Mouse (Mus musculus) intestine, embryonic 16.5 days (tissue): ENCODE results near the gene Dgkh. TPM values are rescaled to one million over a fixed set of nuclear protein-coding genes. Genes with fewer than 3 reads are reported as not detected.

ENCODE experiments used
- ATAC-seq: fragments of 200-750 bp; cut with Nextera tagmentation; 2 replicates; pipeline ENCODE4 v1.8.0; 2017; ENCODE audit warnings: moderate TSS enrichment, moderate library complexity
- H3K27ac ChIP-seq: fragments of 300-500 bp; sonication (generic); 2 replicates; pipeline ENCODE4 v1.5.1; 2014; ENCODE audit warnings: mild to moderate bottlenecking, low read length
- H3K27me3 ChIP-seq: fragments of 300-500 bp; sonication (generic); replicated peaks from 2 replicates; pipeline ENCODE4 v1.6.1; 2014; ENCODE audit warnings: low read length, control low read depth, mixed read lengths; ENCODE audit not compliant: control insufficient read depth, insufficient read depth
- H3K36me3 ChIP-seq: fragments of 300-500 bp; sonication (generic); 2 replicates; pipeline ENCODE4 v1.6.1; 2014; ENCODE audit warnings: low read length, control low read depth; ENCODE audit not compliant: control insufficient read depth, insufficient read depth
- H3K4me1 ChIP-seq: fragments of 300-500 bp; sonication (generic); 2 replicates; pipeline ENCODE4 v1.6.1; 2014; ENCODE audit warnings: low read length, control low read depth, mixed read lengths; ENCODE audit not compliant: control insufficient read depth, insufficient read depth
- H3K4me2 ChIP-seq: fragments of 300-500 bp; sonication (generic); 2 replicates; pipeline ENCODE4 v1.6.1; 2014; ENCODE audit warnings: low read depth, low read length, control low read depth
- H3K4me3 ChIP-seq: fragments of 300-500 bp; sonication (generic); 2 replicates; pipeline ENCODE4 v1.5.1; 2014; ENCODE audit warnings: mild to moderate bottlenecking, low read length
- H3K9ac ChIP-seq: fragments of 300-500 bp; sonication (generic); 2 replicates; pipeline ENCODE4 v1.6.1; 2014; ENCODE audit warnings: low read depth, low read length
- H3K9me3 ChIP-seq: fragments of 300-500 bp; sonication (generic); 2 replicates; pipeline ENCODE4 v1.6.1; 2016; ENCODE audit warnings: low read length, control low read depth; ENCODE audit not compliant: control insufficient read depth
- WGBS: fragments of 180-500 bp; shearing (Covaris S2); extraction: QIAGEN DNeasy Blood & Tissue Kit; methylation state at CpG from one replicate; pipeline ENCODE4 v1.1.7; 2014; 5-methylcytosine and 5-hydroxymethylcytosine counted together
- polyA plus RNA-seq: library from polyadenylated mRNA; unstranded; fragments of >200 nt; fragmentation: Nextera tagmentation; extraction: Ambion mirVana; gene quantifications from 2 replicates; pipeline ENCODE4 v1.2.1, GENCODE M21; 2015

Gene Dgkh
- polyA plus RNA-seq, 1 experiment from 2014 or later, result 0.68 TPM

DNA sequence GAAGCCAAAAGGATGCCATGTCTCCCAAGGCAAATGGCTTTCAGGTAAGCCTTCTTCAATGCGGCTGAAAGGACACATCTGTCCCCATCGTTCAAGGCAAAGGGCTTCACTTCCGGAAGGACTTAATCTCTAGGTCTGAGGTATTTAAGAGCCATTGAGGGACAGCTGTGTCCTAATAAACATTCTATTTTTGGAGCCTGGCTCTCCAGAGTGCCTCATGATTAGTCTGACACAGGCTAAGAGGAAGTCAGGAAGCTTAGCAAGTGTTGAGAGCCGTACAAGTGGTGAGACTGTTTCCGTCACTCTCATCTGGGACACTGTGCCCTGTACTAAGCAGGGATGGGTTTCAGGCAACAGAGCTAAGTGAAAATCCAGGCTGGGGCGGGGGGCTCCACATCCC lies 183.8 kb downstream of the Dgkh start:
- Histone ChIP-seq H3K9ac (no peak overlapping the region), H3K4me2 (no peak overlapping the region), H3K27me3 (no peaks in the 10 kb centered on the region), H3K4me3 (no peak overlapping the region), H3K4me1 (no peaks in the 10 kb centered on the region), H3K27ac (0 out of 2 replicates have a peak overlapping the region, but pooled peaks have one; percentile 27), H3K36me3 (no peaks in the 10 kb centered on the region), H3K9me3 (no peaks in the 10 kb centered on the region)
- no peak; the same call in 1 of the 2 replicates for ATAC-seq
- 59% methylated on average over 6 of the region's 6 CpGs for WGBS

DNA sequence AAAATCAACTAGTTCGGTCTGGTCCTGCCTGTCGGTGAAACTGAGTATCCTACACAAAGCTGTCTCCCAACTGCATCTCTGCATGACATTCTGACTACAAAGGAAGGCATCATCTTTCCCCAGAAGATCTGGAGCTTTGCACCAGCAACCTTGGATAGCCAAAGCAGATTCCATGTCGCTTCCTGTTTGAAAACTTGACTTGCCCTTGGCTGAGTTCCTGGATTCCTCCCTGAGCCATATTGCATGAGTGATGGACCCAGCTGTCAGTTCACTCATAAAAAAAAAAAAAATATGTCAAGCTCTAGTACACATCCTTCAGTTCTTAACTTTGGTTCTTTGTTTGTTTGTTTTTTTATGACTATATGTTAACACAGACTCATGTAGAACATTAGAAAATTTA lies 191.3 kb downstream of the Dgkh start:
- no peaks in the 10 kb centered on the region for H3K27me3 ChIP-seq
- no peak for ATAC-seq
- 61% methylated on average over 3 of the region's 3 CpGs for WGBS
- no peak overlapping the region for H3K9ac ChIP-seq
- no peak overlapping the region for H3K4me3 ChIP-seq
- H3K9me3 ChIP-seq, result no peaks in the 10 kb centered on the region
- no peak overlapping the region for H3K27ac ChIP-seq
- H3K4me1 ChIP-seq, result peaks cover 3% of the 10 kb centered on the region; the same call in 1 of the 2 replicates
- H3K4me2 ChIP-seq, result no peak overlapping the region
- no peaks in the 10 kb centered on the region for H3K36me3 ChIP-seq

DNA sequence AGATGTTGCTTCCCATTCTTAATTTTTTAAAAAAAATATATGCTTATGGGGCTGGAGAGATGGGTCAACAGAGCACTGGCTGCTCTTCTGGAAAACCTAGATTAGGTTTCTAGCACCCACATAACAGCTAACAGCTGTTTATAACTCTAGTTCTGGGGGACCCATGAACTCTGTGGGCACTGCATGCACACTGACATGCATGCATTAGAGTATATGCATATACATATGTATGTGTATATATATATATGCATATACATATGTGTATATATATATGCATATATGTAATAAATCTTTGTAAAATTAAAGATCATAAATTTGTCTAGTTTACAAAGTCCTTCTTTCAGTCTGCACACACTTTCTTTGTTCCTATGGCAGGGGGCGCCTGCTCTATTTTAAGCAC lies 192.8 kb downstream of the Dgkh start:
- WGBS, result 96% methylated on average over 1 of the region's 1 CpGs
- Histone ChIP-seq H3K27me3 (no peaks in the 10 kb centered on the region), H3K27ac (no peak overlapping the region), H3K4me1 (peaks cover 9% of the 10 kb centered on the region), H3K4me2 (no peak overlapping the region), H3K36me3 (no peaks in the 10 kb centered on the region), H3K9me3 (no peaks in the 10 kb centered on the region), H3K9ac (no peak overlapping the region), H3K4me3 (no peak overlapping the region)
- ATAC-seq, result no peak

DNA sequence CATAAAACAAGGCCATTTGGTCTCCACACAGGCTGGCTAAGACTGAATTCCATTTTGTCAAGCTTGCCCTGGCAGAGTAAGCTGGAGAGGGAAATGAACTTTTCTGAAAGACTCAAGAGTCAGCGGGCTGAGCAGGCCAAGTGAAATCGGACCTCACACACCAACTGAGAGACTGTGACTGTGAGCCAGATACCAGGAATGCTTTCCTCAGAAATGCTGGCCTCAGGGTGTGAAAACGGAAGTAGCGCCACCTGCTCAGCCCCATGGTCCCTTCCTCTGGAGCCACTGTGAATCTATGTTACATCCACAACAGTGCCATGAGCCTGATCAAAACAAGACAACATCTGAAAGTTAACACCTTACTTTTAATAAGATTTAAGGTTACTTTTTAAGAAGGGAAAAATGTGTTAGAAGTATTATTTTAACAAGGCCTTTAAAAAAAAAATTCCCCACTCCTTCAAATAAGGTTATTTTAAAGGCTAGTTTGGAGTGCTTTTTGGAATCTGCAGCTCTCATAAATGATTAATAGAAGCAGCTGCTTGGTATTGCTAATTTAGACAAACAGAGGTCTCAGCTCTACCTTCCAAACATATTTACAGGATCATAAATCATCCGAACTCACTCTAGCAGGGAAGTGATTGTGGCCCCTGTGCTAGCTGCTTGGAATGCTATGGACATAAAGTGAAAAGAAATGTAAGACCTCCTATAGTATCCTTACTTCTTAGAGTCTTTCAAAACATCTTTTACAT lies 193.8 kb downstream of the Dgkh start:
- 38% methylated on average over 5 of the region's 5 CpGs for WGBS
- peaks cover 9% of the 10 kb centered on the region for H3K4me1 ChIP-seq
- no peak for ATAC-seq
- no peak overlapping the region for H3K9ac ChIP-seq
- no peaks in the 10 kb centered on the region for H3K27me3 ChIP-seq
- no peaks in the 10 kb centered on the region for H3K36me3 ChIP-seq
- H3K27ac ChIP-seq, result peak overlapping the region; percentile 73
- H3K9me3 ChIP-seq, result no peaks in the 10 kb centered on the region
- no peak overlapping the region for H3K4me3 ChIP-seq
- no peak overlapping the region for H3K4me2 ChIP-seq

DNA sequence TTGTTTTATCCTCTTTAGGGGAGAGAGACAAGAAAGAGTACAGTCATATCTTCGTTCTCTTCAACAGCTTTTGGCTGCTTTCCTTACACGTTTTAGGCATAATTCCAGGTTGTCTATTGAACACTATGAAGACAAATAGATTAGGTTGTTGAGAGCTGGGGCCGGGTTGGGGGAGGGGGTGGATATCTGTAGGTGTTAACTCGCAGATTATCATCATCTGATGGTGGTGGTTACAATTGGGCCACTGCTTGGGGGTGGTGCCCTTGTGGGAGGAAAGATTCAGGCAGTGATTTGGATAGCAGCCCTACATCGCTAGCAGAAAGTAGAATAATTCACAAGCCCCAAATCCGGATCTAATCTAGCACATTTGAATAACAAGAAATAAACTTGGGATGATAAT lies 195.0 kb downstream of the Dgkh start:
- no peak overlapping the region; the same call in 1 of the 2 replicates for H3K4me3 ChIP-seq
- H3K27me3 ChIP-seq, result no peaks in the 10 kb centered on the region
- 47% methylated on average over 6 of the region's 6 CpGs for WGBS
- no peaks in the 10 kb centered on the region for H3K36me3 ChIP-seq
- H3K9ac ChIP-seq, result no peak overlapping the region
- H3K4me2 ChIP-seq, result no peak overlapping the region; the same call in 1 of the 2 replicates
- no peaks in the 10 kb centered on the region for H3K9me3 ChIP-seq
- peak overlapping the region; percentile 4; the same call in 1 of the 2 replicates for H3K27ac ChIP-seq
- H3K4me1 ChIP-seq, result peaks cover 9% of the 10 kb centered on the region
- ATAC-seq, result no peak

DNA sequence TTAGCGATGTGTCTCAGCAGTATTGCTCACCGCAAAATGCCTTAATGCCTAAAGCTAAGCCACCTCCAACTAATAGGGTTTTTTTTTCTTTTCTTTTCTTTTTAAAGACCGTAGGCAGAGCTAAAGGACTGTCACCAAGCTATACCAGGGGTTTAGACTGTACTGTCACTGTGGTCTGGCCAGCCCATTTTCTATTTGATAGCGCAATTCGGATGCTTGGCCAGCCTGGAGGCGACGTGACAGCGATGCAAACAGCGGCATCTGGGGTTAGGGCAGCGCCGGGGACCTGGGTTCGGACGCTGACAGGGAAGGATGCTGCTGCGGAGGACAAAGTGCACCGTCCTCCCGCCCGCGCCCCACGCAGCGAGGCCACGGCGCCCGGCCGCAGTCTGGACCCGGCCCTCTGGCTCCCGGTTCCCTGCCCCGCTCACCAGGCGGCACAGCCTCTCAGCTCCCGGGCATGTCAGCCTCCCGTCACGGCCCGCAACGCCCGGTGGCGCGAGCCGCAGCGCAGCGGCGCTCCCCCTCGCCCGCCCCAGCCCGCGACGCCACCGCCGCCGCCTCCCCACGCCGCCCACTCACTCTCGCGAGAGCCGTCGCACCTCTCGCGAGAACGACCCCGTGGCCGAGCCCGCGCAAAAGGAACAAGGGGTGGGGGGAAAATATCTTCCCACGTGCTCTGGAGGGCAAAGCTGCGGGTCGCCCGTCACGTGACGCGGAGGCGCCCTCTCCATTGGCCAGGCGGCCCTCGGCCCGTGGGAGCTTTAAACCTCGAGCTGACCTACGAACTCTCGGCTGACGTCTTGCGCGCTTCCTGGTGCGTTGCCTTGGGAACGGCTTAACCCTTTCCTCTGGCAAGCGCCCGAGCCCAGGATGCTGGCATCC lies 196.1 kb downstream of the Dgkh start, which contains the start of gene Akap11:
TSS of gene Akap11 (minus strand) at position 528 of the 885 bp plus-strand sequence.
- Histone ChIP-seq H3K27me3 (no peaks in the 10 kb centered on the region), H3K9me3 (no peaks in the 10 kb centered on the region), H3K9ac (peak within 1 kb of the TSS; percentile 94), H3K27ac (peak within 1 kb of the TSS; percentile 87), H3K4me1 (peaks cover 9% of the 10 kb centered on the region), H3K4me2 (peak within 1 kb of the TSS; percentile 84), H3K36me3 (no peaks in the 10 kb centered on the region), H3K4me3 (peak within 1 kb of the TSS; percentile 73)
- under 1% methylated on average over 82 of the region's 82 CpGs for WGBS
- peak; percentile 96 for ATAC-seq

DNA sequence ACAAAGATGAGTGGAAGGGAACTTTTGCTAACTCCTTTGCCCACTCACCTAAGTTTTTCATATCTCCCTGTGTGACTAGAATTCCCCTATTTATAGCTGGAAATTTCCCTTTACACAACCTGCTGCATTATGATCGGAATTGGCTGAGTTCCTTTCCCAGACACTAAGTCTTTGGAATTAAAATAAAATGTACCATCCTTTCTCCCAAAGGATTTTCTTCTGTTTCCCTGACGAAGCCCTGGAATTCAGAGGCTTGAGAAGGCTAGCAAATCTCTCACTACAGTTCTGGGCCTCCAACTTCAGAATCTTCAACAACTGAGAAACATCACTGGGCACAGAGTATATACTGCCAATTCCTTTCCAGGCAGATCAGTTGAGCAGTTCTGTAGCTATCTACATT lies 197.2 kb downstream of the Dgkh start:
- Histone ChIP-seq H3K27me3 (no peaks in the 10 kb centered on the region), H3K4me3 (peak overlapping the region; percentile 73), H3K27ac (no peak overlapping the region), H3K4me1 (peaks cover 9% of the 10 kb centered on the region), H3K9ac (peak overlapping the region; percentile 94), H3K36me3 (no peaks in the 10 kb centered on the region), H3K9me3 (no peaks in the 10 kb centered on the region), H3K4me2 (peak overlapping the region; percentile 84)
- no peak for ATAC-seq
- 43% methylated on average over 2 of the region's 2 CpGs for WGBS

DNA sequence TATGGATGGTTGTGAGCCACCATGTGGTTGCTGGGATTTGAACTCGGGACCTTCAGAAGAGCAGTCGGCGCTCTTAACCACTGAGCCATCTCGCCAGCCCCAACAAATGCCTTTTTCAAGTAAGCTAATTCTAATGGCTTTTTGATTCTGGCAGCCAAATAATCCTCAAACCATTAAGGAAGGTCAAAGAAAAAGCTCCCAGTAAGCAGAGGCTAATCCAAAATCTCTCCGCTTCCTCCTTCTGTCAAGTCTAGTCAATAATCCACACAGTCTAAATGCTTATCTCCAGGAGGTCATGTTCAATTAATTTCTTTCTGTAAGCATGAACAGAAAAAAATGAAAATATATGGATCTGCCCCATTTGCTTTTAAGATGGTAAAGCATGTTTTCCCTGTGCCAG lies 197.9 kb downstream of the Dgkh start:
- Histone ChIP-seq H3K4me1 (peaks cover 12% of the 10 kb centered on the region), H3K27ac (no peak overlapping the region), H3K9ac (no peak overlapping the region), H3K9me3 (no peaks in the 10 kb centered on the region), H3K4me2 (no peak overlapping the region), H3K36me3 (no peaks in the 10 kb centered on the region), H3K4me3 (no peak overlapping the region), H3K27me3 (no peaks in the 10 kb centered on the region)
- ATAC-seq, result no peak
- 96% methylated on average over 5 of the region's 5 CpGs for WGBS

DNA sequence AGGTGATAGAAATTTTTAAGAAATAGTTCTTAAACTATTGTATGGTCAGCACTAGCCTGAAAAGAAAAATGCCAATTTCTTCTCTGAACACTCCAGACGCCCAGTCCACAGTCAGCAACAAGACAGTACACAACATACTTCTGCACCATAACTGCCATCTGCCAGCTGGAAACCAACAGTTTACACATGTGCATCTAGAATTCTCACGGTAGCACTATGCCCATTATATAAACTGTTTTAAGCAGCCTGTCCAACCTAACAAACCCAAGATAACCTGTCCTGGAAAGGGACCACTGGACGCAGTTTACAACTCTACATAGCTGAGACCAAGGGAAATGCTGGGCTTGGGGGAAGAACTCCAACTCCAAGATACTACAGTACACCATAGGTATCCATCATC lies 198.9 kb downstream of the Dgkh start:
- no peaks in the 10 kb centered on the region for H3K36me3 ChIP-seq
- peaks cover 21% of the 10 kb centered on the region for H3K4me1 ChIP-seq
- 75% methylated on average over 3 of the region's 3 CpGs for WGBS
- no peaks in the 10 kb centered on the region for H3K27me3 ChIP-seq
- H3K9ac ChIP-seq, result no peak overlapping the region
- no peaks in the 10 kb centered on the region for H3K9me3 ChIP-seq
- ATAC-seq, result no peak
- H3K27ac ChIP-seq, result no peak overlapping the region
- H3K4me2 ChIP-seq, result no peak overlapping the region
- H3K4me3 ChIP-seq, result no peak overlapping the region
